Mouse (Mus musculus) MEL (cell line): ENCODE data around the gene Fastkd5.

Experiments
- CTCF ChIP-seq, 3 experiments: IDR thresholded peaks in 2 of 3; conservative IDR thresholded peaks in 1 of 3; 2 replicates each; pipeline ENCODE4 v1.5.1; 2011 to 2012; ENCODE audit warnings: low read length in 3 of 3, low read depth in 2 of 3, mild to moderate bottlenecking in 2 of 3, improper control_type of control experiment in 1 of 3, inconsistent platforms in 1 of 3, mixed read lengths in 1 of 3, moderate library complexity in 1 of 3; ENCODE audit not compliant: control insufficient read depth in 1 of 3, insufficient read depth in 1 of 3, poor library complexity in 1 of 3, severe bottlenecking in 1 of 3
- MYC ChIP-seq: IDR thresholded peaks from 2 replicates; pipeline ENCODE4 v1.6.1; 2011; ENCODE audit warnings: low read depth, mild to moderate bottlenecking, low read length, improper control_type of control experiment, moderate library complexity
- NRF1 ChIP-seq: IDR thresholded peaks from 2 replicates; pipeline ENCODE4 v1.6.1; 2014; ENCODE audit warnings: low read depth, mild to moderate bottlenecking, inconsistent platforms, low read length, improper control_type of control experiment, moderate library complexity; ENCODE audit not compliant: poor library complexity, insufficient read depth, severe bottlenecking
- SMC3 ChIP-seq: IDR thresholded peaks from 2 replicates; pipeline ENCODE4 v1.6.1; 2011; ENCODE audit warnings: low read depth, low read length, improper control_type of control experiment
- USF1 ChIP-seq: IDR thresholded peaks from 2 replicates; pipeline ENCODE4 v1.6.1; 2014; ENCODE audit warnings: low read depth, mild to moderate bottlenecking, inconsistent platforms, low read length, improper control_type of control experiment, moderate library complexity
- ZC3H11A ChIP-seq: IDR thresholded peaks from 2 replicates; pipeline ENCODE4 v1.6.1; 2012; ENCODE audit warnings: low read depth, mild to moderate bottlenecking, inconsistent platforms, low read length, improper control_type of control experiment

- TF ChIP-seq MYC = no peak
- TF ChIP-seq CTCF (IDR thresholded peaks at IDR 0.05 in 2 of 3, conservative IDR thresholded peaks at IDR 0.05 in 1 of 3; ENCODE audit: control insufficient read depth in 1 of 3, insufficient read depth in 1 of 3, low read depth in 2 of 3, low read length in 3 of 3, poor library complexity in 1 of 3, severe bottlenecking in 1 of 3) = no peak
- TF ChIP-seq SMC3 = no peak
- TF ChIP-seq ZC3H11A = no peak
- no peak for TF ChIP-seq NRF1
- TF ChIP-seq USF1 = no peak
These were observed 12.4 kb upstream of the Fastkd5 start for GRCm38 (mm10) chr2:130642197-130642660.
